Mouse (Mus musculus): ENCODE results near the gene Usp42. TPM values are rescaled to one million over a fixed set of nuclear protein-coding genes. Genes with fewer than 3 reads are reported as not detected.
A peak's percentile ranks its signal among the peaks of the same experiment; 100 is the strongest.

The Usp42 gene
- total RNA-seq, 4 experiments from 2014 or later: 5.6 to 7.9 (median 6.9) TPM

DNA sequence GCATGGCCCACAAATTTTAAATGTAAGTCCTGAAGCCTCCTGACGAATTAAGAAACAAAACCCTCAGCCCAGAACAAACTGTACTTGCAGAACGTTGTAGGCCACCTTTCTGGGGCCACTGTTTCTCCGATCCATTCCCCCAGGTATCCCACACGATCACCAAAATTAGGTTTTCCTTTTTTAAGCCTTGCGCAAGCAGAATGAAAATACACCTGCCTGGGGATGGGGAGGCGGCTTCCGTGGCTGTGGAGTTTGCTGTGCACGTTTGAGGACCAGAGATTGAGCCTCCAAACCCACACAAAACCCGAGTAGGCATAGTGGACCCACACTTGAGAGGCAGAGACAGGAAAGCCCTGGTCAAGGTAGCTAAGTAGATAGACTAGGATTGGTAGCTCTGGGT lies 41.7 kb downstream of the Usp42 start:
- no peak for DNase-seq (ENCODE audit: low spot score)

DNA sequence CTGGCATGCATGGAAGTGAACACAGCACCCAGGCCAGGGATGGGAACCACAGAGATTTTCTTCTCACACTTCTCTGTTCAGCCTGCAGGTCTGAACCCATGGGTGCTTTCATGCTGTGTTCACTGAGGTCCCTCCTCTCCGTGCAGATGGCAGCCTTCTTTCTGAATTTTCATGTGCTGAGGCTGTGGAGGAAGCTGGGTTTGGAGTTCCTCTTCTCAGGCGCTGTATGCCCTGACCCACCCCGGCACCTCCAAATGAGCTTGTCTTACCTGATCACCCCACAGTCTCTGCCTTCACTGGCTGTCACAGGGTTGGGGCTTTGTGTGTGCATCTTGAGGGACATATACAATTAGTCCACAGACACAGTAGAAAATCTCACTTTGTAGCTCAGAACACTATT lies 44.5 kb downstream of the Usp42 start:
- no peak for DNase-seq (ENCODE audit: low spot score)

DNA sequence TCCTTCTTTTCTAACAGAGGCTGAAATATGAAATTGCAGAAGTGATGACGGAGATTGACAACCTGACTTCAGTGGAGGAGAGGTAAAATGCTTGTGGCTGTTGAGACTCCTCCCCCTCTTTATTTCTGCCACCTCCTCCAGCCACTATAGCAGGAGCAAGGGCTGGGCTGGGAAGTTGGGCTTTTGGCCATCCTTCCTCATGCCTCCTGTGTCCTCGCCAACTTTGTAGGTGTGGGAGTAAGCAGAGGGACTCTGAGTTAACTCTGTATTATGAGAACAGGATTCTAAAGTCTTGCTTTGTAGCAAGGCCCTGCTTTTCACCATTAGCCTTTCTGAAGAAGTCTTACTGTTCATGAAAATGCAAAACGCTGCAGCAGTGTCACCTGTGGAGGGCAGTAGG lies 45.6 kb downstream of the Usp42 start:
- DNase-seq (ENCODE audit: low spot score): no peak

DNA sequence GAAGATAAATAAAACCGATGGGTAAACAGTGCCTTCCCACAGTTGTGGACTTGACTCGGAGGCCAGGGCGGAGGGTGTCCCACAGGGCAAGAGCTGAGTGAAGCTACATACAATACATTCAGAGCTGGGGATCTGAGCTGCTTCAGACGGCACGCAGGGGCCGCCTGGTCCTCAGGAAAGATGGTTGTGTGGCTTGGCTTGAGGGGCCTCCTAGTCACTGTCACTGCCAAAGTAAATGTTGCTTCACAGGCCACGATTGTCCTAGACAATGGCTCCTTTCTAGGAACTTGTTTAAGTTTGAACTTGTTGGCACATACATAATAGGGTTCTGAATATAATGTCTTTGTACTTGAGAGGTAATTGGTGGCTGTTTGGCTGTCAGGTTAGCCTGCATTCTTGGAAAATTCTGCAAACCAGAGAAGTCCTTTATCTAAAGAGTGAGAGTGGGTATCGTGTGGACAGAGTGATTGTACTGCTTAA lies 47.1 kb downstream of the Usp42 start:
- no peak for DNase-seq (ENCODE audit: low spot score)

DNA sequence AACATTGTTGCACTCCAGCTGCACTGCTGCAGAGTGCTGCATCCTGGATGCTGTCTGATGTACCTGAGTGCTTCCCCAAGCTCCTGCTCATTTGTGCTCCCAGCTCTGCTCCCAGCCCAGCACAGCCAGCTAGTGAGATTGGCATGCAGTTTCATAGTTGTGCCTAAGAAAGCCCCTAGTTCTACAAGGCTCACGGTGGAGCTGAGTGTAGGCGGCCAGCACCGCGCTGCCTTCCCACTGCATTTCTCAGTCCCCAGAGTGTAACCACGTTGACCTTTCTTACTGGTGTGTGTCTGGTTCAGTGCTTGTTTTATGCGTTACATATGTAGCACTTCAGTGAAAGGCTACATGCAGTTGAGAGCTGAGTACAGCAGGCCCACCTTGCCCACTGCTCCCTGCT lies 48.4 kb downstream of the Usp42 start:
- no peak for DNase-seq (ENCODE audit: low spot score)

DNA sequence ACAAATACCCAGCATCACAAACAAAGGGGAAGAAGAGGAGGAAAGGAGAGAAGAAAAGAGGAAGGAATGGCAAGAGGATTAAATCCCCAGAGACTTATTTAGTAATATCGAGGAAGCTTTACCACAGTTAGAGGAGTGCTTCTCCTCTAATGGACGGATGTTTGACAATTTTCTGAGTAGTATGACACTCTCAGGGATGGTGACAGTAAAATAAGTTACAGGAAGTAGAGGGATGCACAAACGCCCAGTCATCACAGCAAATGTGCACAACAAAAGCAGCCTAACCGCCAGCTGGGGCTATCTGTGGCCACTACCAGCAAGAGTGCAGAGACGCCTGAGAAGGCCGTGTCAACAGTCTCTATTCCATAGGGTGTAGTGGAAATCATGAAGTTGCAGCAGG lies 52.4 kb downstream of the Usp42 start:
- DNase-seq (ENCODE audit: low spot score): no peak

DNA sequence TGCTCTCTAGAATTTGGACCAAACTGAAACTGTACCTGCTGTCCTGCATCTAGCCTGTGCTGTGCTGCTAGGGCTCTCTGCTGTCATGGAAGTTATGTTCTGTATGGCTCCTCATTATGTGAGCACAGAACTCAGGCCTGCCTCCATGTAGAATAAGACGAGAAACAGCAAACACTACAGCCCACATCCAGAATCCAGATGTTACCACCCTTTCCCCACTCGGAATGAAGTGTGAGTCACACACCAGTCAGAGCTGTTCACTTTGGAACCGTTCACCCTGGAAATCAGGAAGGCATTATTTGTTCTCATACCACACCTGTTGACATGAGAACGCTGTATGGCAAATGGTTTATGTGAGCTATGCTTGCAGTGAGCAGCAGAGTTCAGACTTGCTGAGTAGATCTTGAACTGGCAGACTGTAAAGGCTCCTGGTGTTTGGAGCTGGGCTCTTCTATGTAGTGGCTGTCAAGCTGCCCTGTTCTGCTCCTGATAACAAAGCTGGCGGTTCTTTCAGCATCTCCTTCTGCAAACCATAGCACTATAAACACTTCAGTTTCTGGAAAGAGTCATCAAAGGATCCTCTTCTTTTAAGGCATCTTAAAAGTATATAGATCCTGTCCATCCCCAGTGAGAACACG lies 53.3 kb downstream of the Usp42 start:
- DNase-seq (ENCODE audit: low spot score): no peak

DNA sequence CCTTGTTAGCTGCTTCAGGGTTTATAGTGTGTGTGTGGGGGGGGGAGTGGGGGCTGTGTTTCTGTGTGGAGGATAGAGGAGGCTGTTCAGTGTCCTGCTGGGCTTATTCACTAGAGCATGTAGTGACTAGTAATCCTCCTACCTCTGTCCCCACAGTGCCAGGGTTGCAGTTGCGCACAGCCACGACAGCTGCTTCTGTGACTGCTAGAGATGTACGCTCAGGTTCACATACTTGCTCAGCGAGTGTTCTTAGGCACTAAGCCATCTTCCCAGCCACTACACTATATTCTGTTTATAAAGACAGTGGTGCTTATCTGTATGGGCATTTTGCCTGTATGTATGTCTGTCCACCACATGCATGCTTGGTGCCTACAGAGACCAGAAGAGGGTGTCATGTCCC lies 54.7 kb downstream of the Usp42 start:
- DNase-seq (ENCODE audit: low spot score): no peak

DNA sequence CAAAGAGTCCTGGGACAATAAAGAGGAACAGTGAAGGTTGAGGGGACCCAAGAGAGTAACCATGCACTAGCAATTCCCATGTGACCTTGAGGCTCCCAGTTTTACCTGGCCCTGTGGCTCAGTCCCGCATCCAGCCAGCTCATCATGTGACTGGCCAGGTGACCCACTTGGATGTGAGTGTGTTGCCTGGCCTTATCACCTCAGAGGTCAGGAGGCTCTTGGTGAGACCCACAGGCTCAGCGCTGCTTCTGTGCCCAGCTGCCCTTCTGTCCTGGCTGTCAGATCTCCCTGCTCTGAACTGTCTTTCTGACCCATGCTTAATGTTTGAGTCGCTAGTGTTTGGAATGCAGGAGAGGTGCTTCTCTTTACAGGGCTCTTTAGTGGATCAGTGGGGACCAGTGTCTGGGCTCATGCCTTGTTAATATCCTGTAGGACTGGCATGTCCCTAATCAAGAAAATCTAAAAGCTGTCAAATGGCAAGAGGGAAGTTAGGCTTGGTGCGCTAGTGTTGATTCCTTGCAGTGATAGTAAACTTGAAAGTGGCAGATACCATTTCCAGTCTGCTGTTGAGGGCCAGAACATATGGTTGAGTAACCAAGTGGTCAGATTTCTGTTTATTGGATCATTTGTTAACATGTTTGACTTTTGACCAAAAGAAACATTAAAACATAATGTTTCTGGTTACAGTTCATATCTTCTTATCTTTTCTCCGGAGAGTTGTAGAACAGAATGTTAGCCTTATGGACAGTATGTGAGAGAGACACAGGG lies 55.7 kb downstream of the Usp42 start:
- DNase-seq (ENCODE audit: low spot score): no peak

DNA sequence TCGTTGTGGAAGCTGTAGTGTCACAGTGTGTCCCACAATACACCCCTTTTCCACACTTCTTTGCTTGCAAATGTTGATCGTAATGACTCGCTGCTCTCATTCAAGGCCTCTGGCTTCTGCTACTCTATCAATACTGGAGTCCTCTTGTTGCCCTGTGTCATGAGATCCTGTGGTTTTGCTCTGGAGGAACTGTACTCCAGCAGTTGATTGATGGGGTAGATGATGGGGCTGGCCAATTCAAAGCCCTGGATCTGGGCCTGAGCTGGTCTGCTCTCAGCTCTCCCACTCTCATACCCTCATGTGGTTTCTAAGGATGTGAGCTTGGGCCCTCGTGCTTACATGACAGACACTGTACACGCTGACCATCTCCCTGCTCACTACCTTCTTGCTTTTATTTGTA lies 57.5 kb downstream of the Usp42 start:
- no peak for DNase-seq (ENCODE audit: low spot score)

DNA sequence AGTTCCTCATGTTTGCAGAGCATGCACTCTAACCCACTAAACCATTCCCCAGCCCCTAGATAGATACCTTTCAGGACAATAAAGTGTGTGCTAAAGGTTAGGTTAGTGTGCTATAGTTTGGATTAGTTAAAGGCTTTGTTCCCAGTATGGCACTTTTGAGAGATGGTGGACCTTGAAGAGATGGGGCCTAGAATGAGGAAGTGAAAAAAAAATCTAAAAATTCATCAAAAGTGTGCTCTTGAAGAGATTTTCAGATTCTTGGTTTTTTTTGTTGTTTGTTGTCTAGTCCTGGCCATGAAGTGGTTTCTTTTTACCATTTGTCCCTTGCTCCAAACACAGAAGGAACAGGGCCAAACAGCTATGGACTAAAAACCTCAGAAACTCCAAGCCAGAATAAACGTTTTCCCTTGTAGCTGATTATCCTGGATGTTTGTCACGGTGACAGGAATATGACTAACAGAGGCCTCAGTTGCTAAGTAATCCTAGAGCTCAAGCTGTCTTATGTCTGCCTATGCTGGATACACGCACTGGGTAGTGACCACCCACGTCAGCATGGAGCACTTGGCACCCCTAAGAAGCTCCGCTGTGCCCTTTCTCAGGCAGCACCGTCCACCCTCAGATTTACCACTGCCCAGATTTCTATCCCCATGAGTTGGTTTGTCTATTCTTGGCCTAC lies 61.2 kb downstream of the Usp42 start:
- peak; percentile 45 for DNase-seq (ENCODE audit: low spot score)

DNA sequence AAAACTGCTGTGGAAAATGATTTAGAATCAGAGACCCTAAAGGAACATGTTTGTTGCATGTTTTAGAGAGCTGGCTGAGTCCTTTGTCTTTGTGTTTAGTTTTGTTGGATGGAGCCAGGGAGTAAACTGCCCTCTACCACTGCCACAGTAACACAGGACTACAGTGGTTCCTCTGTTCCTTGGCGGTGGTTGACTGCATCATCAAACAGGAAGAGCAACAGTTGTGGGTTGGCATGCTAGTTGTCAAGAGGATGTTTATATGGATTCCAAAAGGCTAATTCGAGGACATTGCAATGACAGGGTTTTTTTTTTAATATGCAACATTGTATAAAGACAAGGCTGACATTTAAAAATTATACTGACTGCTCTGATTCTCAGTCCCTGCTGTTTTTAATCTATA lies 62.2 kb downstream of the Usp42 start:
- no peak for DNase-seq (ENCODE audit: low spot score)

DNA sequence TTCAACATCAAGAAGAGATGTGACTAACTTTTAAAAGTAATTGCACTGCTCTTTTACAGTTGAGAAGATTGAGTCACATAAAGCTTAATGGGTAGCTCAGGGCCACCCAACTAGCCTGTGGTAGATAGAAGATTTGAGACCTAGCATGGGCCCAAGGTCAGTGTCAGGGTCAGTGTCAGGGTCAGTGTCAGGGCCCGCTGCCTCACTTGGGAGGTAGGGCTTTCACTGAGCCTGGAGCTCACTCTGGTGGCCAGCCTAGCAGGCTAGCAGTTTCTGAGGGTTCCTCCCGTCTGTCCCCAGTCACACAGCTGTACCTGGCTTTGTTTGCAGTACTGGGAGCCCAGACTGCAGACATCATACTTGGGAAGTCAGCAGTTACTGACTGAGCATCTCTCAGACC lies 62.7 kb downstream of the Usp42 start:
- no peak for DNase-seq (ENCODE audit: low spot score)

DNA sequence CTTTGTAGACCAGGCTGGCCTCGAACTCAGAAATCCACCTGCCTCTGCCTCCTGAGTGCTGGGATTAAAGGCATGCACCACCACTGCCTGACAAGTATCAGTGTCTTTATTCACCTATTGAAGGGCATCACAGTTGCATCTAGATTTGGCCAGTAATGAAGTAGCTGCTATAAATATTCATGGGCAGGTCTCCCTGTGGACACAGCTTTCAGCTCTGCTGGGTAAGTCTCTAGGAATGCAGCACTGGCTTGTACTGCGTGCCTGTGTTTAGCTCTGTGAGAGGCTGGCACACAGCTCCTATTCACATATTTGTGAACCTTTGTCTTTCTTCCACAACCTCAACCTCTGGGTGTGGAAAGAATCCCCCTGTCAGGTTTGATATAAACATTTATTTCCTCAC lies 63.2 kb downstream of the Usp42 start:
- peak; percentile 64 for DNase-seq (ENCODE audit: low spot score)

DNA sequence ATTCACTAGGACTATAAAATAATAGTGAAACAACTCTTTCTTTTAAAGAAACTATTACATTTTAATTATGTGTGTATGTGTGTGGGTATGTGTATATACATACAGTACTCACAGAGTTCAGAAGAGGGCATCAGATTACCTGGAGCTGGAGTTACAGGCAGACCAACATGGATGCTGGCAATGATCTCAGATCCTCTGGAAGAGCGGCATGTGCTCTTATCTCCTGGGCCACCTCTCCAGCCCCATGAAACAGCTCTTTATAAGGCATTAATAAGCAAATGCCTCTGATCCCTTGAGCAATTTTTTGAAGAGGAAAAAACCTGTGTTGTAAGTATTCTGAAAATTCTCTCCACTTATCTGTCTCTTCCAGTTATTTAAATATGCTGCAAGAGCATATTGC lies 66.1 kb downstream of the Usp42 start:
- DNase-seq (ENCODE audit: low spot score): no peak

DNA sequence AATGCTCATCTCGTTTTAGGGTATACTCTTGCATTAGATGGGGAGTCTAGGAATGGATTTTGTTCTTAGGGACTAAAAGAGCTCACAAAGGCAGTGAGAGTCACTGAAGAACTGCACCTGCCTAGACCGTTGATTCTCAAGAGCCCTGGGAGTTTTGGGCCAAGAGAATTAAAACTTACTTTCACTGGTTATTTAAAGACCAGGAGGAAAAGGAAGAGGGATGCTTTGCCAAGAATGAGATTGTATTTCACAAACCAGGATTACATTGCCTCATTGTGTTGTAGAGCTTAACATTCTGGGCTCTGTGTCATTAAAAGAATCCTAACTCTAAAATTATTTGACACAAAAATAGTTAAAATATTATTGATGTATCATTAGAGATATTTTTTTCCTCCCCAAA lies 66.5 kb downstream of the Usp42 start:
- DNase-seq (ENCODE audit: low spot score): no peak

DNA sequence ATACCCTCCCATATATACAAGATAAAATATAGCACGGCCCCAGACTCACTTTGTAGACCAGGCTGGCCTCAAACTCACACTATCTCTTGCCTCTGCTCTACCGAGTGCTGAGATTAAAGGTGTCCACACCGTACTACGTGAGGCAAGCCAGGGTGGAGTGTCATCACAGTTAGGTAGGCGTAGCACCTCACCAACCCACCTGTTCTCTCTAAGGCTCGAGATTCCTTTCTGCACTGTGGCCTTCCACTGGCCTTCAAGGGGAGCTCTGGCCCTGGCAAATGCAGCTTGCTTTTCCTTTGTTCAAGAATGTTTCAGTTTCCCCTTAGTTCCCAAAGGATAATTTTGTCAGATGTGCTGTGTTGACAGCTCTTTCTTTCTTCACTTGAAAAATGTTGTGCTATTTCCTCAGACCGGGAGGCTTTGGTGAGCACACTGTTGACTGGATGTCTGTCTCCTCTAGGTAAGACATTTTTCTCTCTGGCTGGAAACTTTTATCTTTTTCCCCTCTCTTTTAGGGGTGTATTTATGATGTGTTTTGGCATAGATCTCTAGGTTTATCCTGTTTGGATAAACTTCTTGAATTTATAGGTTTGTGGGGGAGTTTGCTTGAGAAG lies 68.9 kb downstream of the Usp42 start:
- DNase-seq (ENCODE audit: low spot score): no peak

Other genes starting within 250 kb of the Usp42 start
- 100 to 1,000 TPM; 207 to 235 (median 219) TPM for gene Rac1, start 204.2 kb downstream of the Usp42 start, total RNA-seq (2022)
- gene Cyth3, start 109.8 kb downstream of the Usp42 start, total RNA-seq (2022): 10 to 100 TPM; 23.1 to 33.1 (median 27.4) TPM
- 10 to 100 TPM; 19.0 to 22.3 (median 21.3) TPM for gene Eif2ak1, start 85.5 kb upstream of the Usp42 start, total RNA-seq (2022)
- not detected for gene Ankrd61, start 165.4 kb upstream of the Usp42 start, total RNA-seq (2022)
- gene Aimp2, start 177.6 kb upstream of the Usp42 start, total RNA-seq (2022): 10 to 100 TPM; 29.4 to 31.0 (median 30.9) TPM
- 1 to 10 TPM; 2.7 to 5.1 (median 3.6) TPM for gene Pms2, start 177.7 kb upstream of the Usp42 start, total RNA-seq (2022)
- gene Gm42421, start 195.9 kb upstream of the Usp42 start, total RNA-seq (2022): under 1 TPM in 1 of 4 experiments, not detected in 3; 0.47 TPM
- under 1 TPM; 0.13 to 0.37 (median 0.25) TPM for gene Rsph10b, start 200.8 kb upstream of the Usp42 start, total RNA-seq (2022)

All from heart, adult 8-10 months (tissue).